11 mouse cellular contexts compared by ENCODE assay signal in genomic region chr15:80074663-80075373, GRCm38 (mm10). TPM values are rescaled to one million over a fixed set of nuclear protein-coding genes. Genes with fewer than 3 reads are reported as not detected.
DNase-seq lines count a peak whose midpoint lies in the region; ATAC-seq lines count a peak whose summit lies in the region.
"Had no signal": no experiment of that assay in that cellular context is flagged by ENCODE, and none has a peak within 500 bp of the region (broad histone marks: within the 10 kb centered on the region; RNA-seq: fewer than 3 reads in every experiment).

No protein-coding gene starts in this region.

- WGBS in embryonic facial prominence, embryonic 15.5 days, result 70% methylated on average over 6 of the region's 6 CpGs
- WGBS in embryonic facial prominence, embryonic 10.5 days, result 75% methylated on average over 6 of the region's 6 CpGs
- WGBS in stomach, embryonic 14.5 days, result 56% methylated on average over 6 of the region's 6 CpGs

- peaks cover 31% of the 10 kb centered on the region for H3K4me1 ChIP-seq in embryonic facial prominence, embryonic 15.5 days
- H3K4me1 ChIP-seq in embryonic facial prominence, embryonic 10.5 days, result peaks cover 20% of the 10 kb centered on the region
- peaks cover 2% of the 10 kb centered on the region; the same call in 1 of the 2 replicates for H3K4me1 ChIP-seq in stomach, embryonic 14.5 days (ENCODE audit: control insufficient read depth, insufficient read depth, low read length)

- no peaks in the 10 kb centered on the region for H3K27me3 ChIP-seq in embryonic facial prominence, embryonic 15.5 days
- no peaks in the 10 kb centered on the region for H3K27me3 ChIP-seq in embryonic facial prominence, embryonic 10.5 days (replicated peaks; ENCODE audit: low read depth, poor library complexity, severe bottlenecking)
- no peaks in the 10 kb centered on the region for H3K27me3 ChIP-seq in stomach, embryonic 14.5 days (ENCODE audit: control insufficient read depth, insufficient read depth, low read length)
- H3K27me3 ChIP-seq: forebrain, embryonic 15.5 days had no signal

- H3K4me2 ChIP-seq in embryonic facial prominence, embryonic 15.5 days (replicated peaks), result no peak overlapping the region
- H3K4me2 ChIP-seq in stomach, embryonic 14.5 days (replicated peaks; ENCODE audit: low read depth, low read length), result no peak overlapping the region
- H3K4me2 ChIP-seq: forebrain, embryonic 15.5 days had no signal

- H3K27ac ChIP-seq in embryonic facial prominence, embryonic 15.5 days (replicated peaks), result peak overlapping the region; percentile 82; the same call in 1 of the 2 replicates
- H3K27ac ChIP-seq in embryonic facial prominence, embryonic 10.5 days (replicated peaks), result no peak overlapping the region
- peak overlapping the region; percentile 72 for H3K27ac ChIP-seq in stomach, embryonic 14.5 days (ENCODE audit: low read length)
- H3K27ac ChIP-seq: forebrain, embryonic 15.5 days had no signal

- DNase-seq in embryonic facial prominence, embryonic 10.5 days (ENCODE audit: low spot score), result no peak
- peak; percentile 31 for DNase-seq in lung, postnatal 25 days (ENCODE audit: low spot score)
- DNase-seq in lung, postnatal 36 days, result no peak
- DNase-seq in heart, postnatal 4 days, result peak; percentile 72
- no peak for DNase-seq in thymus, postnatal 25 days
- DNase-seq in cerebellum, adult 11 months, result no peak
- DNase-seq: cerebellum, adult 8-10 months had no signal

- H3K36me3 ChIP-seq in embryonic facial prominence, embryonic 15.5 days, result peaks cover 29% of the 10 kb centered on the region
- peaks cover 36% of the 10 kb centered on the region for H3K36me3 ChIP-seq in embryonic facial prominence, embryonic 10.5 days (replicated peaks)
- peaks cover 28% of the 10 kb centered on the region for H3K36me3 ChIP-seq in stomach, embryonic 14.5 days (ENCODE audit: control insufficient read depth, insufficient read depth, low read length)

- H3K9ac ChIP-seq in embryonic facial prominence, embryonic 15.5 days, result no peak overlapping the region
- no peak overlapping the region for H3K9ac ChIP-seq in stomach, embryonic 14.5 days (replicated peaks; ENCODE audit: low read depth, low read length)
- H3K9ac ChIP-seq: forebrain, embryonic 15.5 days had no signal

- no peak overlapping the region for H3K4me3 ChIP-seq in embryonic facial prominence, embryonic 15.5 days (replicated peaks)
- H3K4me3 ChIP-seq in embryonic facial prominence, embryonic 10.5 days, result no peak overlapping the region
- no peak overlapping the region for H3K4me3 ChIP-seq in stomach, embryonic 14.5 days (ENCODE audit: low read depth, low read length)
- H3K4me3 ChIP-seq: forebrain, embryonic 15.5 days had no signal

- no peaks in the 10 kb centered on the region for H3K9me3 ChIP-seq in embryonic facial prominence, embryonic 15.5 days (replicated peaks)
- H3K9me3 ChIP-seq in embryonic facial prominence, embryonic 10.5 days, result no peaks in the 10 kb centered on the region
- H3K9me3 ChIP-seq in stomach, embryonic 14.5 days (ENCODE audit: control insufficient read depth, low read depth, low read length), result no peaks in the 10 kb centered on the region
- H3K9me3 ChIP-seq: forebrain, embryonic 15.5 days had no signal

- ATAC-seq in embryonic facial prominence, embryonic 15.5 days (ENCODE audit: insufficient number of reproducible peaks, low FRiP score, low TSS enrichment, low read depth), result no peak
- no peak for ATAC-seq in stomach, embryonic 14.5 days (ENCODE audit: insufficient number of reproducible peaks, insufficient read depth, low FRiP score, low read depth)
- ATAC-seq: forebrain, embryonic 15.5 days; lung, postnatal 0 days had no signal

RNA-seq across cellular contexts. Expression of gene Syngr1, which starts 16.3 kb away (rescaled TPM):
- 13.5 and 13.7 TPM in 2 replicates for polyA plus RNA-seq in embryonic facial prominence, embryonic 15.5 days (2015; fragmentation: Nextera tagmentation; extraction: Ambion mirVana)
- polyA plus RNA-seq in embryonic facial prominence, embryonic 10.5 days (2016; fragmentation: Nextera tagmentation; extraction: Ambion mirVana), result 5.9 and 7.0 TPM in 2 replicates
- 10 to 100 TPM; 73.4 to 86.0 TPM for total RNA-seq in heart, postnatal 4 days (2021)
- 32.3 and 38.8 TPM in 2 replicates for polyA plus RNA-seq in stomach, embryonic 14.5 days (2014; fragmentation: Nextera tagmentation; extraction: Ambion mirVana)

RNA-seq across cellular contexts. Expression of gene Rpl3, which starts 16.9 kb away (rescaled TPM):
- 1,004 and 1,072 TPM in 2 replicates for polyA plus RNA-seq in embryonic facial prominence, embryonic 15.5 days (2015; fragmentation: Nextera tagmentation; extraction: Ambion mirVana)
- 1,034 and 1,049 TPM in 2 replicates for polyA plus RNA-seq in embryonic facial prominence, embryonic 10.5 days (2016; fragmentation: Nextera tagmentation; extraction: Ambion mirVana)
- 100 to 1,000 TPM; 591 to 607 TPM for total RNA-seq in heart, postnatal 4 days (2021)
- polyA plus RNA-seq in stomach, embryonic 14.5 days (2014; fragmentation: Nextera tagmentation; extraction: Ambion mirVana), result 1,379 and 1,439 TPM in 2 replicates

RNA-seq across cellular contexts. Expression of gene Tab1, which starts 58.1 kb away (rescaled TPM):
- polyA plus RNA-seq in embryonic facial prominence, embryonic 15.5 days (2015; fragmentation: Nextera tagmentation; extraction: Ambion mirVana), result 38.2 and 38.7 TPM in 2 replicates
- 43.3 and 45.3 TPM in 2 replicates for polyA plus RNA-seq in embryonic facial prominence, embryonic 10.5 days (2016; fragmentation: Nextera tagmentation; extraction: Ambion mirVana)
- total RNA-seq in heart, postnatal 4 days (2021), result 10 to 100 TPM; 36.5 to 37.0 TPM
- polyA plus RNA-seq in stomach, embryonic 14.5 days (2014; fragmentation: Nextera tagmentation; extraction: Ambion mirVana), result 32.2 and 34.9 TPM in 2 replicates

Comparison
In these comparisons a context has a peak if more than half of its experiments do, and no peak if none do; other contexts are left out.
1. DNase-seq: peak in lung, postnatal 25 days (single experiment) and heart, postnatal 4 days (single experiment); none in embryonic facial prominence, embryonic 10.5 days (single experiment), lung, postnatal 36 days (single experiment), thymus, postnatal 25 days (single experiment) and cerebellum, adult 11 months (single experiment).